Mouse (Mus musculus): Measurements from ENCODE around the gene Sema3g. TPM values are rescaled to one million over a fixed set of nuclear protein-coding genes. Genes with fewer than 3 reads are reported as not detected.

Sema3g gene
- total RNA-seq, 2 experiments from 2014 or later: 5.4 to 6.1 TPM

DNA sequence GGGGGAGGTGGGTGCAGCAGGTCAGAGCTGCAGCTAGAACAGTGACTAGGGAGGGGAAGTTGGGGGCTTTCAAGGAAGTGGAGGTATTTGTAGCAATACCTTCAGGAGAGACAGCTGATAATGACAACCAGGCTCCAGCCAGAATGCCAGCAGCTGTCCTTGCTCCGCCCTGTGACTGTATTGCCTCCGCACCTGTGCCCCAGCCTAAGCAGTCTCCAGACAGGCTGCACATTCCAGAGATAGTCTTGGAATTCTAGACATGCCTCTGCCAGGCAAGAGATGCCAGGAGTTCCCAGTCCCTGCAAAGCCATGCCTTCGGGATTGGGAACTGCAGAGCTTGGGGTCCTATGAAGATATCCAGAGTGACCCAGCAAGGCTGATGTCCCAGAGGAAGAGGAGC lies 5.2 kb upstream of the Sema3g start:
- intact Hi-C loops (cut with DNase I): no loop called here
- Histone ChIP-seq H3K4me3 (no peak overlapping the region), H3K27ac (no peak overlapping the region)
- DNase-seq (ENCODE audit: extremely low spot score in 1 of 2, low spot score in 2 of 2): no peak
- TF ChIP-seq CTCF (IDR thresholded peaks at IDR 0.05): no peak

DNA sequence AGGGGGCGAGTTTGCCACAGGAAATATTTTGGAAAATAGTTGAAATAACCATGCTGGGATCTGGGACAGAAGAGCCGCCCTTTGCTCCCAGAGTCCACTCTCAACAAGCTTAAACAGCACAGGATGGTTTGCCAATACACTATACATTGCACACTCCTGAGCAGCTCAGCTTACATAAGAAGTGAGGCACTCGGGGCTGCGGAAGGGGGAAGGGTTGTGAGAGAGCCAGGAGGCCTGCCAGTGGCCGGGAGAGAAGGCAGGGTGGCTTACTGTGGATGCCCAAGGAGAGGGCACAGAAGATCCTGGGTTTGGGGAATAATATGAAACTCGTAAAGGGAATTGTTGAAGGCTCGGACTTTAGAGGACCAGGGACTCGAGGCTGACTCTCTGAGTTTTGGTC lies 3.8 kb upstream of the Sema3g start:
- H3K4me3 ChIP-seq: no peak overlapping the region
- no peak overlapping the region for H3K27ac ChIP-seq
- intact Hi-C loops (cut with DNase I): no loop called here
- no peak for DNase-seq (ENCODE audit: extremely low spot score in 1 of 2, low spot score in 2 of 2)
- no peak for TF ChIP-seq CTCF (IDR thresholded peaks at IDR 0.05)

DNA sequence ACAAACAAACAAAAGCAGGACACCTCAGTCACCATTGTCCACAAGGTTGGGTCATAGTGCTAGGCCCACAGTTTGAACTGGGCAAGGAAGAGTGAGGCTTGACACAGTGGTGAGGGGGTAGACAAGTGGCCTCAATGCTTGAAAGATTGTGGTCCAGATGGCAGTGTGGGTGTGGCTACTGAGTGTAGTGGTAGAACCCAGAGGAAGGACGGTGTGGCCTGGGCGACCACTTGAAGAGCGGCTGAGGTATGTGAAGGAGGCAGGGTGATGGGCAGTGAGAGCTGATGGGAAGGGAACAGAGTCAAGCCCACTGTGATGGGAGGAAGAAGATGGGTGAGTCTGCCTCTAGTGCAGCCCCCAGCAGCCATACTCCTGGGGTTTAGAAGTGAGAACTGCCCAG lies 3.0 kb upstream of the Sema3g start:
- TF ChIP-seq CTCF (IDR thresholded peaks at IDR 0.05): no peak
- Histone ChIP-seq H3K27ac (no peak overlapping the region), H3K4me3 (no peak overlapping the region)
- no peak for DNase-seq (ENCODE audit: extremely low spot score in 1 of 2, low spot score in 2 of 2)
- intact Hi-C loops (cut with DNase I): loop anchor here (1.0 kb wide), 1 partner anchor 20 kb away; no protein-coding TSS in a partner anchor

DNA sequence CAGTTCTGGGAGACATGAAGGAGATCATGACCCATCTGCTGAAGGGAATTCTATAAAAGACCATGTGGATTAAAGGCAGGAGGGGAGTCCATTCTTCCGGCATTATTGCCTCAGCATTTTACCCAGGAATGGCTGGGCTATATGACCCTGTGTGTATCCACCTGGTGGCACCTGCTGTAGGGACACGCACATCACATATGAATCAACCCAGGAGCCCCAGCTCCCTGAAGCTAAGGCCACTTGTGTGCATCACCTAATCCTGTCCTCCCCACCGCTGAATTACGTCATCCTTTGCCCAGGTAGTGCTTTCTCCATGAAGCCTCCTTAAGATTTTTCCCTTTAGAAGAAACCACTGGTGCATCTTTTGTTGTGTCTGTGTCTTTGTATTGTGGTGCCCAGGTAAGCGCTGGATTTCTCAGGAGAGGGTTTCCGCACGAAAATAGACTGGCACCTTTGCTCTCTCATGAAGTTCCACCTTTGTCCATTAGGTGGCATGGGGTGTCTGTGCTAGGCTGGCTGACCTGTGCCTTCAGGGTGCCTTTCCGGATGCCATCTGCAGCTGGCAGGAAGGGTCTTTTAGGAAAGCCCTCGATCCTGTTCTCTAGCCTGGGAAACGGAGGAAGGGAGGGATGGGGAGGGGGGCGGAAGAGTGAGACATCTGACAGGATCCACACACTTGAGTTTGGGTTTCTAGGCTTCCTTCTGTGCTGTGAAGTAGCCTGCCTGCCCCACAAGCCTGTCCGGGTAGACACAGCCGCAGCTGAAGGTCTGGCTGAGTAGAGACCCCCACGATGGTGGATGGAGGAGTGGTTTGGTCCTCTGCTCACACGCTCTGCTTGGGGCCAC lies 2.3 kb upstream of the Sema3g start:
- intact Hi-C loops (cut with DNase I): loop anchor here (1.0 kb wide), 1 partner anchor 19 kb away; no protein-coding TSS in a partner anchor
- Histone ChIP-seq H3K4me3 (no peak overlapping the region), H3K27ac (no peak overlapping the region)
- TF ChIP-seq CTCF (IDR thresholded peaks at IDR 0.05): peak; percentile 80
- DNase-seq (ENCODE audit: extremely low spot score in 1 of 2, low spot score in 2 of 2): peak; percentile 52 to 53

DNA sequence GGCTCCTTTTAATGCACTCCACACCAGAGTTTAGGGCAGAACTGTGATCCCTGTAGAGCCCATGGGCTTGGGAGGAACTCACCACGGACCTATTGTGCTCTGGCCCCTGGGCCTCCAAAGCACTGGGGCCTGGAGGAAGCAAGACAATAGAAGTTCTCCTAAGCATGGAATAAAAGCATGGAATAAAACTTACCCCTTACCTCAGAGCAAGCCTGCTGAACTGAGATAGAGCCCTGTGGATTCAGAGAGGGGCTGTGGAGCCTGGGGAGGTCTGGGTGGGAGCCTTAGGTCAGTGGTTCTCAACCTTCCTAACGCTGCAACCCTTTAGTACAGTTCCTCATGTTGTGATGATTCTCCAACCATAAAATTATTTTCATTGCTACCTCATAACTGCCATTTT lies 814 bp upstream of the Sema3g start, which contains the start of gene Nisch:
Nisch (minus strand) TSS at position 101 of the 400 bp plus-strand sequence.
- no peak for DNase-seq (ENCODE audit: extremely low spot score in 1 of 2, low spot score in 2 of 2)
- intact Hi-C loops (cut with DNase I): no loop called here
- Histone ChIP-seq H3K27ac (0 out of 2 replicates have a peak within 1 kb of the TSS, but pooled peaks have one; percentile 11), H3K4me3 (peak within 1 kb of the TSS; percentile 9; the same call in 1 of the 2 replicates)
- TF ChIP-seq CTCF (IDR thresholded peaks at IDR 0.05): no peak

DNA sequence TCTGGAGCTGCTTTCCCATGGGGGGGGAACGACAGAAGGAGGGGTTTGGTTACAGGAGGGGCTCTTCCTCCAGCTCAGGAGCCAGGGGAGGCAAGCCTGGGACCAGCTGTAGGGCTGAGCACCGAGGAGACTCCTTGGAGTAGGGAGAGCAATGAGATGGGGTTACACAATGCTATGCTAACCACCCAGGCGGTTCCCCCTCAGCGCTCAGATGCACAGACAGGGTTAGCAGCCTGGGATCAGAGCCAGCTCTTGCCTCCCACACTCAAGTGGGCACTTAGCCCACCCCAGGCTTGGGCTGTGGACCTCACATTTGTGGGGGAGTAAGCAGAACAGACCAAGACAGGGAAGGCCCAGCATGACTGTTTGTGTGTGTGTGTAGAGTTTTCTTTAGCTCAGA lies 9.3 kb downstream of the Sema3g start:
- Histone ChIP-seq H3K4me3 (no peak overlapping the region), H3K27ac (no peak overlapping the region)
- DNase-seq (ENCODE audit: extremely low spot score in 1 of 2, low spot score in 2 of 2): peak; percentile 44 to 55
- TF ChIP-seq CTCF (IDR thresholded peaks at IDR 0.05): no peak
- intact Hi-C loops (cut with DNase I): no loop called here

DNA sequence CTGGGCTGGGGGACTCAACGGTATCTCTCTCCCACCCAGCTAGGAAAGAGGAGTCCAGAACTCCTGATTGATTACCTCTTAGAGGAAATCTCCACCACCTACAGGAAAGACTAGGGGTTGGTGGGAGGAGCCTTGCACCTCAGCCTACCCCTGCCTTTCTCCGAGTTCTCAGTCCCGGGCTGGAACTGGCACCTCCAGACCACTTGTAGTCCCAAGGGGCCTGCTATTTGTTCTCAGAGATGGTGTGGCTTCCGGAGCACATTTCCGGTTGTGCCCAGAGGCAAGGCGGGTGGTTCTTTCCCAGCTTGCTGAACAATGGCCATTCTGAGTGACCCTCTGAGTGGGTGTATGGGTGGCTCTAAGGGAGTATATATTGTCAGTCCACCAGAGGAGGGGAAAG lies 10.6 kb downstream of the Sema3g start:
- TF ChIP-seq CTCF (IDR thresholded peaks at IDR 0.05): no peak
- no peak overlapping the region for H3K4me3 ChIP-seq
- no peak overlapping the region for H3K27ac ChIP-seq
- intact Hi-C loops (cut with DNase I): no loop called here
- no peak for DNase-seq (ENCODE audit: extremely low spot score in 1 of 2, low spot score in 2 of 2)

DNA sequence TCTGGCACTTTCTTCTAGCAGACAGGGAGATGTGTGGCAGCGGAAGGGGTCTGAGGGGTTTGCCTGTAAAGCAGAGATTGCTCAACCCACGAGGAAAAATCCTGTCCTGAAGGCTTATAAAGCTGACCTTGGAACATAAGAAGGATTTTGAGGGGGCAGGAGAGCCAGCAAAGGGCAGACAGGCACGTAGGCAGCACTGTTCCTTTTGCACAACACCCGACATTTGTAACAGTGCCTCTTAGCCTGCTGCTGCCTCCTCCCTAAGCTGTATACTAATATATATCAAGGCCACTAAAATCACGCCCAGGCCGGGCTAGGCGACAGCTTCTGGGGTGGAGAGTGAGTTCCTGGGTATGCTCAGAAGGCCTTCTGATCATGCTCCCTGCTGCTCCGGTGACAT lies 12.8 kb downstream of the Sema3g start:
- Histone ChIP-seq H3K4me3 (no peak overlapping the region), H3K27ac (no peak overlapping the region)
- no peak for TF ChIP-seq CTCF (IDR thresholded peaks at IDR 0.05)
- intact Hi-C loops (cut with DNase I): no loop called here
- DNase-seq (ENCODE audit: extremely low spot score in 1 of 2, low spot score in 2 of 2): no peak

DNA sequence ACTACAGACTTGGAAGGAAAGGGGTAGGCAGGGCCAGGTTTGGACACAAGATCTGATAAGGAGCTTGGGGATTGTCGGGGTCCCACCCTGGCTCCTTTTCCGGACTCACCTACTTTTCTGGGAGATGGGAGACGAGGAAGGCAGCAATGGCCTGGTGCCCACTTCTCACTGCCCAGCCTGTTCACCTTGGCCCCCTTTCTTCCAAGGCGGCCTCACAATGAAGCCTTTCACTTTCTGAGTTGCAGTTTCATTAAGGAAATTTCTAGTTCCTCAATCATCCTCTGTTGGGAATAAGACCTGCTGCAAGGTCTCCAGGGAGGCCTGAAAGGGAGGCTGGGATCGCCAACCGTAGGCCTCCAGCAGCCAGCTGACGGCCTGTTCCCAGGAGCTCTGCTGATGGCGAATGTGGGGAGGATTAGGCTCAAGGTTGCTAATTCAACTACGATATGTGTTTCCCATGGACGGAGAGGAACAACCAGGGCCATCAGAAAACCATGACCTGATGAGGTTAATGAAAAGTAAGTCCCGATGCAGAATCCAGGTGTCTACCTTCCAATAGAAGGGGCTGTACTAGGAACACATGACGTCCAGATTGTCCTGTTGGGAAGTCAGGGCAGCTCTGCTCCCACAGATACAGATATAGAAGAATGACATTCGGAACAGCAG lies 14.9 kb downstream of the Sema3g start:
- H3K27ac ChIP-seq: no peak overlapping the region; the same call in 1 of the 2 replicates
- no peak for TF ChIP-seq CTCF (IDR thresholded peaks at IDR 0.05)
- H3K4me3 ChIP-seq: no peak overlapping the region
- no peak for DNase-seq (ENCODE audit: extremely low spot score in 1 of 2, low spot score in 2 of 2)
- intact Hi-C loops (cut with DNase I): no loop called here

DNA sequence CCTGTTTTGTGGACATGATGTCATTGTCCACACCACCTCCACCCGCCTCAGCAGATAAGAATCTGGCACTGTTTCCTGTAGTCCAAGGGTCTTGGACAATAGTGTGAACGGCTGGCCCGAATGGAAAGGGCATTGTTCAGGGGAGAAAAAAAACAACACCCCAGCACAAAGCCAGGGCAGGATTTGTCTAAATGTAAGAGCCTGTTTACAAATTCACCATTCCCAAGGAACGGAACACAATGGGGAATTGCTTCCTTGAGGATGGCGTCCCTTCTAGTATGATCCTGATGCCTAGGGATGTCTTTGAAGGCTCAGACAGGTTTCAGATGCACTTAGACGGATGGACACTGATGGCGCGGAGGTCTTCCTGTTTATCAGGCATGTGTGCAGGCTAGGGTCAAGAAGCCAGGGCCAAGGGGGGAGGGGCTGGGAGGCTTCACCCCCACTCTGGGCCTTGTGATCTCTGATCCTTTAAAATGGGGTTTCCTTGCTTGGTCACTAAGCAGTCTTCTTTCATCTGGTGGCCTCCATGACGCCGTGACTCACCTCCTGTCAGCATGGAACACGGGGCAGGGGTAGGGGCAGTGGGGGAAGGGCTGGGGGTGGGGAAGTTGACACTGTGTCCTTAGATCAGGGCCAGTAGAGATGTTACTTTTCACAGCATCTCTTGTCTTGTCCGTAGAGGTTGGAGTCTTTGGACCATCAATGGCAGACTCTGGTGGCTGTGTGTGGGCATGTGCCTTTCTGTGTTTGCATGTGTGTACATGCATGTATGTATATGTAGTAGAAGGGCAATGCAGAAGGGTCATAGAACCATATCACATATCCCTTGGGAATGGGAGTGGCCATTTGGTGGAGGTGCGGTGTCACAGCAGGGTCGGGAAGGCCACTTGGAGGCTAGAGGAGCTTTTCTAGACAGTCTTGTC lies 15.7 kb downstream of the Sema3g start:
- no peak for DNase-seq (ENCODE audit: extremely low spot score in 1 of 2, low spot score in 2 of 2)
- intact Hi-C loops (cut with DNase I): no loop called here
- no peak overlapping the region for H3K4me3 ChIP-seq
- no peak for TF ChIP-seq CTCF (IDR thresholded peaks at IDR 0.05)
- H3K27ac ChIP-seq: peak overlapping the region; percentile 18; the same call in 1 of the 2 replicates

DNA sequence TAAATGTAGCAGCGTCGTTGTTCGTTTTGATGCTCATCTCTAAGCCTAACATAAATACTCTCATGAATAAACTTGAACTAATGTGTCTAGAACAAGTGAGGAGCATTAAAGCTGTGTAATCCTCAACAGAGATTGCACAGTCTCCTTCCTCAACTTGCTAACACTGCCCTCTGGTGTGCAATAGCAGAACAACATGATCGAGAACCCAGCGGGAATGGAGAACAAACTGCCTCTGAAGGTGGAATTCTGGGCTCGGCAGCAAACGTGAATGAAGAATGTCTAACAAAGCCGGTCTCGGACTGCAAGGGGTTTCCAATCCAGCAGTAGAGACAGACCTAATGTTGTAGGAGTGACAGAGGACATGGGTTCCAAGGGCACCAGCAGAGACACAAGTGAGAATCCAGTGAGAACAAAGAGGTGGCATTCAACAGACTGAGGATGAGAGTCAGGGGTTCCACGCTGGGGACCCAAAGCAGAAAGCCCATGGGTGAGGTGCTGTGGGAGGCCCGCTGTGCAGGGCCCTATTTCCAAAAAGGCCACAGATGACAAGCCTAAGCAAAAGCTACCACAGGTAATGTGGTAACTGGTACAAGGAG lies 16.4 kb downstream of the Sema3g start:
- Histone ChIP-seq H3K4me3 (no peak overlapping the region), H3K27ac (0 out of 2 replicates have a peak overlapping the region, but pooled peaks have one; percentile 18)
- peak; percentile 79 for TF ChIP-seq CTCF (IDR thresholded peaks at IDR 0.05)
- peak; percentile 80 to 86 for DNase-seq (ENCODE audit: extremely low spot score in 1 of 2, low spot score in 2 of 2)
- intact Hi-C loops (cut with DNase I): loop anchor here (1.0 kb wide), 1 partner anchor 19 kb away; no protein-coding TSS in a partner anchor

All from left cerebral cortex, adult 2 months (tissue).